Comparison of ENCODE assay signal across 9 mouse cellular contexts in the genomic region with DNA sequence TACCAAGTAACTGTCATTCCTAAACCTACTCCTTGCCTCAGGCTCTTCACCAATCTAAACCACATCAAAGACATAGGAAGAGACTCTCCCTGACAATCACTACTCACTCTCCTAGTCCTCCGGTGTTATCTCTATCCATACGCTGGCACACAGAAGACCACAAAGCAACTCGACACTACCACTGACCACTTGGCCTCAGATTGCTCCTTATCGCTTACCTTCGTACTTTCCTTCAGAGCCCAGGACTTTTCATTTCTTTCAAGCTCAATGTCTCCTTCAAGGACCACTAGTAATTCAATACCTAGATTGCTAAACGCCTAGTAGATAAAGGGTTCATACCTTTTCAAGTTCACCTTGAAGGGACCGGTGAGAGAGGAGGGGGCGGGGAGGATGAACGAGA. TPM values are rescaled to one million over a fixed set of nuclear protein-coding genes. Genes with fewer than 3 reads are reported as not detected.
DNase-seq lines count a peak whose midpoint lies in the region; ATAC-seq and TF ChIP-seq lines count a peak whose summit lies in the region.
"Had no signal": no experiment of that assay in that cellular context is flagged by ENCODE, and none has a peak within 500 bp of the region (broad histone marks: within the 10 kb centered on the region; RNA-seq: fewer than 3 reads in every experiment).

No protein-coding gene starts in this region.

- no peak for DNase-seq in kidney, adult 18-20 months
- no peak for DNase-seq in embryonic facial prominence, embryonic 10.5 days (ENCODE audit: low spot score)
- no peak for DNase-seq in hindbrain, postnatal 0 days (ENCODE audit: low spot score)
- no peak for DNase-seq in urinary bladder, postnatal 25 days (ENCODE audit: low spot score)
- no peak for DNase-seq in gastrocnemius, postnatal 4 days (ENCODE audit: low spot score in 2 of 2)
- no peak for DNase-seq in cerebellum, adult 8-10 months

- TF ChIP-seq CTCF in hindbrain, postnatal 0 days (IDR thresholded peaks at IDR 0.05; ENCODE audit: low read depth): no peak

- H3K9me3 ChIP-seq in kidney, embryonic 15.5 days (replicated peaks): no peaks in the 10 kb centered on the region
- no peaks in the 10 kb centered on the region for H3K9me3 ChIP-seq in embryonic facial prominence, embryonic 10.5 days
- H3K9me3 ChIP-seq in hindbrain, postnatal 0 days (ENCODE audit: low read length): no peaks in the 10 kb centered on the region
- H3K9me3 ChIP-seq in midbrain, embryonic 16.5 days (replicated peaks; ENCODE audit: control insufficient read depth, low read length, poor library complexity, severe bottlenecking): no peaks in the 10 kb centered on the region

- peaks cover 35% of the 10 kb centered on the region for H3K4me1 ChIP-seq in kidney, embryonic 15.5 days
- H3K4me1 ChIP-seq in embryonic facial prominence, embryonic 10.5 days: peaks cover 22% of the 10 kb centered on the region
- H3K4me1 ChIP-seq in hindbrain, postnatal 0 days (ENCODE audit: insufficient read depth, low read length): peaks cover 15% of the 10 kb centered on the region
- peaks cover 31% of the 10 kb centered on the region for H3K4me1 ChIP-seq in midbrain, embryonic 16.5 days (ENCODE audit: control insufficient read depth, insufficient read depth, low read length)

- no peak for ATAC-seq in kidney, embryonic 15.5 days (replicated peaks; ENCODE audit: low FRiP score)
- ATAC-seq in hindbrain, postnatal 0 days: no peak
- no peak for ATAC-seq in midbrain, embryonic 16.5 days

- H3K9ac ChIP-seq in kidney, embryonic 15.5 days: no peak overlapping the region
- no peak overlapping the region; the same call in 1 of the 2 replicates for H3K9ac ChIP-seq in hindbrain, postnatal 0 days (replicated peaks; ENCODE audit: low read length)
- no peak overlapping the region for H3K9ac ChIP-seq in midbrain, embryonic 16.5 days (ENCODE audit: low read depth, low read length)

- WGBS in kidney, embryonic 15.5 days: 81% methylated on average over 9 of the region's 9 CpGs
- 89% methylated on average over 9 of the region's 9 CpGs for WGBS in embryonic facial prominence, embryonic 10.5 days
- WGBS in hindbrain, postnatal 0 days: 90% methylated on average over 9 of the region's 9 CpGs
- WGBS in midbrain, embryonic 16.5 days: 94% methylated on average over 9 of the region's 9 CpGs

- H3K27ac ChIP-seq in kidney, embryonic 15.5 days: no peak overlapping the region
- H3K27ac ChIP-seq in embryonic facial prominence, embryonic 10.5 days (replicated peaks): no peak overlapping the region
- H3K27ac ChIP-seq in hindbrain, postnatal 0 days: no peak overlapping the region
- H3K27ac ChIP-seq in midbrain, embryonic 16.5 days (ENCODE audit: low read length): no peak overlapping the region

- no peaks in the 10 kb centered on the region for H3K27me3 ChIP-seq in kidney, embryonic 15.5 days
- no peaks in the 10 kb centered on the region for H3K27me3 ChIP-seq in embryonic facial prominence, embryonic 10.5 days (replicated peaks; ENCODE audit: low read depth, poor library complexity, severe bottlenecking)
- H3K27me3 ChIP-seq in hindbrain, postnatal 0 days (ENCODE audit: insufficient read depth, low read length): no peaks in the 10 kb centered on the region
- H3K27me3 ChIP-seq in midbrain, embryonic 16.5 days (ENCODE audit: control insufficient read depth, insufficient read depth, low read depth, low read length): no peaks in the 10 kb centered on the region

- H3K4me2 ChIP-seq in kidney, embryonic 15.5 days: peak overlapping the region; percentile 68
- peak overlapping the region; percentile 61 for H3K4me2 ChIP-seq in hindbrain, postnatal 0 days (ENCODE audit: low read depth, low read length)
- H3K4me2 ChIP-seq in midbrain, embryonic 16.5 days (ENCODE audit: low read length): peak overlapping the region; percentile 87

- H3K36me3 ChIP-seq in kidney, embryonic 15.5 days: peaks cover 22% of the 10 kb centered on the region
- H3K36me3 ChIP-seq in embryonic facial prominence, embryonic 10.5 days (replicated peaks): peaks cover 47% of the 10 kb centered on the region
- no peaks in the 10 kb centered on the region for H3K36me3 ChIP-seq in hindbrain, postnatal 0 days (ENCODE audit: insufficient read depth, low read length)
- 0 out of 2 replicates have a peak, but pooled peaks cover 2% of the 10 kb centered on the region for H3K36me3 ChIP-seq in midbrain, embryonic 16.5 days (ENCODE audit: control insufficient read depth, insufficient read depth, low read length)

- peak overlapping the region; percentile 82 for H3K4me3 ChIP-seq in kidney, embryonic 15.5 days (replicated peaks)
- H3K4me3 ChIP-seq in embryonic facial prominence, embryonic 10.5 days: peak overlapping the region; percentile 82
- peak overlapping the region; percentile 65 for H3K4me3 ChIP-seq in hindbrain, postnatal 0 days (ENCODE audit: low read length)
- peak overlapping the region; percentile 87 for H3K4me3 ChIP-seq in midbrain, embryonic 16.5 days (ENCODE audit: low read depth, low read length)

RNA-seq across cellular contexts. Expression of gene Rnf121, which starts 1.4 kb away (rescaled TPM):
- polyA plus RNA-seq in kidney, embryonic 15.5 days (2015; fragmentation: Nextera tagmentation; extraction: Ambion mirVana): 28.3 and 28.4 TPM in 2 replicates
- 28.4 and 30.9 TPM in 2 replicates for polyA plus RNA-seq in embryonic facial prominence, embryonic 10.5 days (2016; fragmentation: Nextera tagmentation; extraction: Ambion mirVana)
- total RNA-seq in hindbrain, postnatal 0 days (2014; rRNA removed): 28.8 and 31.7 TPM in 2 replicates
- 22.6 and 23.8 TPM in 2 replicates for polyA plus RNA-seq in hindbrain, postnatal 0 days (2015; fragmentation: Nextera tagmentation; extraction: Ambion mirVana)
- 36.1 and 36.6 TPM in 2 replicates for polyA plus RNA-seq in midbrain, embryonic 16.5 days (2015; fragmentation: Nextera tagmentation; extraction: Ambion mirVana)
- 10 to 100 TPM; 27.4 to 31.3 TPM for total RNA-seq in gastrocnemius, postnatal 4 days (2021)

RNA-seq across cellular contexts. Expression of gene Xndc1, which starts 1.4 kb away (rescaled TPM):
- polyA plus RNA-seq in kidney, embryonic 15.5 days (2015; fragmentation: Nextera tagmentation; extraction: Ambion mirVana): 33.9 and 39.0 TPM in 2 replicates
- polyA plus RNA-seq in embryonic facial prominence, embryonic 10.5 days (2016; fragmentation: Nextera tagmentation; extraction: Ambion mirVana): 43.3 and 44.5 TPM in 2 replicates
- 16.2 and 22.6 TPM in 2 replicates for total RNA-seq in hindbrain, postnatal 0 days (2014; rRNA removed)
- 15.8 and 19.0 TPM in 2 replicates for polyA plus RNA-seq in hindbrain, postnatal 0 days (2015; fragmentation: Nextera tagmentation; extraction: Ambion mirVana)
- polyA plus RNA-seq in midbrain, embryonic 16.5 days (2015; fragmentation: Nextera tagmentation; extraction: Ambion mirVana): 28.7 and 31.5 TPM in 2 replicates
- total RNA-seq in gastrocnemius, postnatal 4 days (2021): 10 to 100 TPM; 14.5 to 18.6 TPM

RNA-seq across cellular contexts. Expression of gene Xntrpc, which starts 1.6 kb away (rescaled TPM):
- polyA plus RNA-seq in kidney, embryonic 15.5 days (2015; fragmentation: Nextera tagmentation; extraction: Ambion mirVana): 1.6 and 1.7 TPM in 2 replicates
- 2.5 and 2.6 TPM in 2 replicates for polyA plus RNA-seq in embryonic facial prominence, embryonic 10.5 days (2016; fragmentation: Nextera tagmentation; extraction: Ambion mirVana)
- total RNA-seq in hindbrain, postnatal 0 days (2014; rRNA removed): 0.47 and 3.5 TPM in 2 replicates
- polyA plus RNA-seq in hindbrain, postnatal 0 days (2015; fragmentation: Nextera tagmentation; extraction: Ambion mirVana): 0.40 and 0.42 TPM in 2 replicates
- polyA plus RNA-seq in midbrain, embryonic 16.5 days (2015; fragmentation: Nextera tagmentation; extraction: Ambion mirVana): 1.1 and 1.3 TPM in 2 replicates
- 1 to 10 TPM; 1.4 to 2.6 TPM for total RNA-seq in gastrocnemius, postnatal 4 days (2021)

RNA-seq across cellular contexts. Expression of gene Trpc2, which starts 19.0 kb away (rescaled TPM):
- not detected in 2 replicates for polyA plus RNA-seq in kidney, embryonic 15.5 days (2015; fragmentation: Nextera tagmentation; extraction: Ambion mirVana)
- polyA plus RNA-seq in embryonic facial prominence, embryonic 10.5 days (2016; fragmentation: Nextera tagmentation; extraction: Ambion mirVana): 0.17 TPM in 1 of 2 replicates, not detected in the other
- total RNA-seq in hindbrain, postnatal 0 days (2014; rRNA removed): 2.5 TPM in 1 of 2 replicates, not detected in the other
- 0.09 TPM in 1 of 2 replicates, not detected in the other for polyA plus RNA-seq in hindbrain, postnatal 0 days (2015; fragmentation: Nextera tagmentation; extraction: Ambion mirVana)
- polyA plus RNA-seq in midbrain, embryonic 16.5 days (2015; fragmentation: Nextera tagmentation; extraction: Ambion mirVana): not detected in 2 replicates
- under 1 TPM; 0.29 to 0.93 TPM for total RNA-seq in gastrocnemius, postnatal 4 days (2021)
- polyA plus RNA-seq: liver, adult 2 months had no signal

RNA-seq across cellular contexts. Expression of gene Art1, which starts 37.7 kb away (rescaled TPM):
- polyA plus RNA-seq in kidney, embryonic 15.5 days (2015; fragmentation: Nextera tagmentation; extraction: Ambion mirVana): 2.4 and 3.4 TPM in 2 replicates
- polyA plus RNA-seq in embryonic facial prominence, embryonic 10.5 days (2016; fragmentation: Nextera tagmentation; extraction: Ambion mirVana): 1.1 TPM in 2 replicates
- 0.10 and 2.3 TPM in 2 replicates for total RNA-seq in hindbrain, postnatal 0 days (2014; rRNA removed)
- 0.39 and 0.44 TPM in 2 replicates for polyA plus RNA-seq in hindbrain, postnatal 0 days (2015; fragmentation: Nextera tagmentation; extraction: Ambion mirVana)
- polyA plus RNA-seq in midbrain, embryonic 16.5 days (2015; fragmentation: Nextera tagmentation; extraction: Ambion mirVana): 0.25 and 0.57 TPM in 2 replicates
- 100 to 1,000 TPM; 223 to 276 TPM for total RNA-seq in gastrocnemius, postnatal 4 days (2021)
- polyA plus RNA-seq: liver, adult 2 months had no signal
